Mouse (Mus musculus) kidney, embryonic 15.5 days (tissue): Measurements from ENCODE around the gene Golph3. TPM values are rescaled to one million over a fixed set of nuclear protein-coding genes. Genes with fewer than 3 reads are reported as not detected.

Source experiments
- ATAC-seq: fragments of 200-750 bp; cut with Nextera tagmentation; replicated peaks from 2 replicates; pipeline ENCODE4 v1.8.0; 2017; ENCODE audit warnings: moderate TSS enrichment; ENCODE audit not compliant: low FRiP score
- H3K27ac ChIP-seq: fragments of 300-500 bp; sonication (generic); 2 replicates; pipeline ENCODE4 v1.5.1; 2015; ENCODE audit warnings: mild to moderate bottlenecking, inconsistent platforms
- H3K27me3 ChIP-seq: fragments of 300-500 bp; sonication (generic); 2 replicates; pipeline ENCODE4 v1.6.1; 2015; ENCODE audit warnings: inconsistent platforms
- H3K36me3 ChIP-seq: fragments of 300-500 bp; sonication (generic); 2 replicates; pipeline ENCODE4 v1.6.1; 2015; ENCODE audit warnings: inconsistent platforms
- H3K4me1 ChIP-seq: fragments of 300-500 bp; sonication (generic); 2 replicates; pipeline ENCODE4 v1.6.1; 2015; ENCODE audit warnings: inconsistent platforms
- H3K4me2 ChIP-seq: fragments of 300-500 bp; sonication (generic); 2 replicates; pipeline ENCODE4 v1.6.1; 2015; ENCODE audit warnings: moderate library complexity, mild to moderate bottlenecking, inconsistent platforms
- H3K4me3 ChIP-seq: fragments of 300-500 bp; sonication (generic); replicated peaks from 2 replicates; pipeline ENCODE4 v1.5.1; 2015; ENCODE audit warnings: mild to moderate bottlenecking, inconsistent platforms
- H3K9ac ChIP-seq: fragments of 300-500 bp; sonication (generic); 2 replicates; pipeline ENCODE4 v1.6.1; 2015; ENCODE audit warnings: mild to moderate bottlenecking, inconsistent platforms
- H3K9me3 ChIP-seq: fragments of 300-500 bp; sonication (generic); replicated peaks from 2 replicates; pipeline ENCODE4 v1.6.1; 2016; ENCODE audit warnings: inconsistent platforms
- WGBS: fragments of 180-500 bp; shearing (Covaris S2); methylation state at CpG from one replicate; pipeline ENCODE4 v1.1.7; 2015; ENCODE audit warnings: mixed read lengths; 5-methylcytosine and 5-hydroxymethylcytosine counted together
- polyA plus RNA-seq: library from polyadenylated mRNA; unstranded; fragments of >200 nt; fragmentation: Nextera tagmentation; extraction: Ambion mirVana; gene quantifications from 2 replicates; pipeline ENCODE4 v1.2.1, GENCODE M21; 2015

The Golph3 gene
- polyA plus RNA-seq, 1 experiment from 2014 or later = 84.5 TPM

- Histone ChIP-seq H3K36me3 (no peaks in the 10 kb centered on the region), H3K4me3 (no peak overlapping the region), H3K4me1 (no peaks in the 10 kb centered on the region), H3K4me2 (no peak overlapping the region), H3K9ac (no peak overlapping the region), H3K27ac (no peak overlapping the region), H3K27me3 (no peaks in the 10 kb centered on the region), H3K9me3 (no peaks in the 10 kb centered on the region)
- no peak for ATAC-seq
- 65% methylated on average over 6 of the region's 6 CpGs for WGBS
Measured at GRCm38 (mm10) chr15:12301771-12302170, 19.5 kb upstream of the Golph3 start.

- WGBS = 56% methylated on average over 8 of the region's 8 CpGs
- no peak for ATAC-seq
Measured at GRCm38 (mm10) chr15:12306188-12307071, 14.8 kb upstream of the Golph3 start.

GRCm38 (mm10) chr15:12307114-12307513 lies 14.1 kb upstream of the Golph3 start:
- Histone ChIP-seq H3K4me2 (no peak overlapping the region), H3K4me3 (no peak overlapping the region), H3K36me3 (no peaks in the 10 kb centered on the region), H3K4me1 (no peaks in the 10 kb centered on the region), H3K27me3 (no peaks in the 10 kb centered on the region), H3K9ac (no peak overlapping the region), H3K9me3 (no peaks in the 10 kb centered on the region), H3K27ac (no peak overlapping the region)
- ATAC-seq = no peak
- WGBS = 71% methylated on average over 4 of the region's 4 CpGs

More at GRCm38 (mm10) chr15:12306188-12307071, 14.8 kb upstream of the Golph3 start:
- Histone ChIP-seq H3K9ac (no peak overlapping the region), H3K27ac (no peak overlapping the region), H3K36me3 (no peaks in the 10 kb centered on the region), H3K9me3 (no peaks in the 10 kb centered on the region), H3K4me1 (no peaks in the 10 kb centered on the region), H3K4me2 (no peak overlapping the region), H3K27me3 (no peaks in the 10 kb centered on the region), H3K4me3 (no peak overlapping the region)

GRCm38 (mm10) chr15:12308539-12308938 lies 12.7 kb upstream of the Golph3 start:
- Histone ChIP-seq H3K4me3 (no peak overlapping the region), H3K4me2 (no peak overlapping the region), H3K9me3 (no peaks in the 10 kb centered on the region), H3K27ac (no peak overlapping the region), H3K36me3 (no peaks in the 10 kb centered on the region), H3K4me1 (peaks cover 3% of the 10 kb centered on the region; the same call in 1 of the 2 replicates), H3K9ac (no peak overlapping the region), H3K27me3 (no peaks in the 10 kb centered on the region)
- no peak for ATAC-seq
- WGBS = 92% methylated on average over 5 of the region's 5 CpGs

- no peak overlapping the region for H3K9ac ChIP-seq
- no peaks in the 10 kb centered on the region for H3K36me3 ChIP-seq
- no peak overlapping the region for H3K27ac ChIP-seq
- H3K9me3 ChIP-seq = no peaks in the 10 kb centered on the region
- no peak overlapping the region for H3K4me2 ChIP-seq
- no peak overlapping the region for H3K4me3 ChIP-seq
- WGBS = 69% methylated on average over 4 of the region's 4 CpGs
- H3K27me3 ChIP-seq = no peaks in the 10 kb centered on the region
- ATAC-seq = no peak
- H3K4me1 ChIP-seq = peaks cover 11% of the 10 kb centered on the region; the same call in 1 of the 2 replicates
Measured at GRCm38 (mm10) chr15:12310676-12311075, 10.6 kb upstream of the Golph3 start.

GRCm38 (mm10) chr15:12311465-12311864 lies 9.8 kb upstream of the Golph3 start:
- H3K4me3 ChIP-seq = no peak overlapping the region
- no peak overlapping the region for H3K9ac ChIP-seq
- 93% methylated on average over 7 of the region's 7 CpGs for WGBS
- no peaks in the 10 kb centered on the region for H3K27me3 ChIP-seq
- H3K36me3 ChIP-seq = no peaks in the 10 kb centered on the region
- no peaks in the 10 kb centered on the region for H3K9me3 ChIP-seq
- H3K4me1 ChIP-seq = peaks cover 11% of the 10 kb centered on the region; the same call in 1 of the 2 replicates
- no peak overlapping the region for H3K27ac ChIP-seq
- ATAC-seq = no peak
- no peak overlapping the region for H3K4me2 ChIP-seq

GRCm38 (mm10) chr15:12313255-12313654 lies 8.0 kb upstream of the Golph3 start:
- H3K9ac ChIP-seq = no peak overlapping the region
- no peak overlapping the region for H3K4me2 ChIP-seq
- no peaks in the 10 kb centered on the region for H3K9me3 ChIP-seq
- H3K4me1 ChIP-seq = peaks cover 11% of the 10 kb centered on the region; the same call in 1 of the 2 replicates
- H3K36me3 ChIP-seq = no peaks in the 10 kb centered on the region
- peak; percentile 41 for ATAC-seq
- WGBS = 7% methylated on average over 1 of the region's 1 CpGs
- no peak overlapping the region for H3K27ac ChIP-seq
- H3K4me3 ChIP-seq = no peak overlapping the region
- no peaks in the 10 kb centered on the region for H3K27me3 ChIP-seq

- ATAC-seq = peak; percentile 54
- Histone ChIP-seq H3K36me3 (no peaks in the 10 kb centered on the region), H3K9ac (no peak overlapping the region), H3K27ac (no peak overlapping the region), H3K4me2 (no peak overlapping the region), H3K9me3 (no peaks in the 10 kb centered on the region), H3K4me3 (no peak overlapping the region), H3K4me1 (peaks cover 11% of the 10 kb centered on the region; the same call in 1 of the 2 replicates), H3K27me3 (no peaks in the 10 kb centered on the region)
- WGBS = 18% methylated on average over 5 of the region's 5 CpGs
Measured at GRCm38 (mm10) chr15:12314584-12314983, 6.7 kb upstream of the Golph3 start.

GRCm38 (mm10) chr15:12315996-12316395 lies 5.3 kb upstream of the Golph3 start:
- Histone ChIP-seq H3K9me3 (no peaks in the 10 kb centered on the region), H3K27me3 (no peaks in the 10 kb centered on the region), H3K9ac (no peak overlapping the region), H3K27ac (no peak overlapping the region), H3K4me2 (no peak overlapping the region), H3K36me3 (no peaks in the 10 kb centered on the region), H3K4me3 (no peak overlapping the region), H3K4me1 (peaks cover 15% of the 10 kb centered on the region; the same call in 1 of the 2 replicates)
- 49% methylated on average over 2 of the region's 2 CpGs for WGBS
- no peak for ATAC-seq

GRCm38 (mm10) chr15:12317290-12317689 lies 4.0 kb upstream of the Golph3 start:
- no peak overlapping the region for H3K9ac ChIP-seq
- no peak overlapping the region for H3K27ac ChIP-seq
- no peaks in the 10 kb centered on the region for H3K36me3 ChIP-seq
- no peak for ATAC-seq
- no peaks in the 10 kb centered on the region for H3K9me3 ChIP-seq
- H3K4me2 ChIP-seq = no peak overlapping the region
- H3K27me3 ChIP-seq = no peaks in the 10 kb centered on the region
- WGBS = 75% methylated on average over 5 of the region's 5 CpGs
- H3K4me1 ChIP-seq = peaks cover 15% of the 10 kb centered on the region; the same call in 1 of the 2 replicates
- H3K4me3 ChIP-seq = no peak overlapping the region

- Histone ChIP-seq H3K27me3 (no peaks in the 10 kb centered on the region), H3K4me3 (no peak overlapping the region), H3K36me3 (no peaks in the 10 kb centered on the region), H3K9ac (no peak overlapping the region), H3K4me1 (peaks cover 17% of the 10 kb centered on the region; the same call in 1 of the 2 replicates), H3K9me3 (no peaks in the 10 kb centered on the region), H3K27ac (no peak overlapping the region), H3K4me2 (no peak overlapping the region)
- 86% methylated on average over 8 of the region's 8 CpGs for WGBS
- ATAC-seq = no peak
Measured at GRCm38 (mm10) chr15:12318451-12318850, 2.8 kb upstream of the Golph3 start.

GRCm38 (mm10) chr15:12319889-12320288 lies 1.4 kb upstream of the Golph3 start:
- H3K27me3 ChIP-seq = no peaks in the 10 kb centered on the region
- 54% methylated on average over 5 of the region's 5 CpGs for WGBS
- H3K9ac ChIP-seq = no peak overlapping the region
- no peaks in the 10 kb centered on the region for H3K36me3 ChIP-seq
- H3K4me3 ChIP-seq = no peak overlapping the region
- no peak overlapping the region for H3K27ac ChIP-seq
- H3K4me1 ChIP-seq = peaks cover 23% of the 10 kb centered on the region
- no peaks in the 10 kb centered on the region for H3K9me3 ChIP-seq
- peak overlapping the region; percentile 76 for H3K4me2 ChIP-seq
- no peak for ATAC-seq
